Mouse (Mus musculus): ENCODE results near the gene Ms4a4b.
"Not testable (repeated sequence)": the region's sequence is repeated elsewhere in the genome, so short reads cannot be mapped to it uniquely, and the experiment has no call there.

Ms4a4b gene

DNA sequence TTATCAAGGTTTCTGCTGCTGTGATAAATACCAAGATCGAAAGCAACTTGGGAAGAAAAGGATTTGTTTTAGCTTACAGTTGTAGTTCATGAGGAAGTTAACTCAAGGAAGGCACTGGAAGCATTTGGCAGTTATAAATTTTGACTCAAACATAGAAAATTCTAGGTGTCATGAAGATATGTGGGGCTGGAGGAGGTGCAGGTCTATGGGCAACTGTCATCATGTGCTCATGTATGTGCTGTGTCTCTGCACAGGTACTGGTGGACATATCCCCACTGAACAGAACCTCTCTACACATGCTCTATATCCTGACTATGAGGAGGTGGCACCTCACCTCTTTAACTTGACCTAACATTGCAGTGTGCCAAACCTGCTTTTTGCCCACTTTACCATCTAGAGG, 43.2 kb downstream of the Ms4a4b start:
- DNase-seq (ENCODE audit: inconsistent ontology term), result no peak

DNA sequence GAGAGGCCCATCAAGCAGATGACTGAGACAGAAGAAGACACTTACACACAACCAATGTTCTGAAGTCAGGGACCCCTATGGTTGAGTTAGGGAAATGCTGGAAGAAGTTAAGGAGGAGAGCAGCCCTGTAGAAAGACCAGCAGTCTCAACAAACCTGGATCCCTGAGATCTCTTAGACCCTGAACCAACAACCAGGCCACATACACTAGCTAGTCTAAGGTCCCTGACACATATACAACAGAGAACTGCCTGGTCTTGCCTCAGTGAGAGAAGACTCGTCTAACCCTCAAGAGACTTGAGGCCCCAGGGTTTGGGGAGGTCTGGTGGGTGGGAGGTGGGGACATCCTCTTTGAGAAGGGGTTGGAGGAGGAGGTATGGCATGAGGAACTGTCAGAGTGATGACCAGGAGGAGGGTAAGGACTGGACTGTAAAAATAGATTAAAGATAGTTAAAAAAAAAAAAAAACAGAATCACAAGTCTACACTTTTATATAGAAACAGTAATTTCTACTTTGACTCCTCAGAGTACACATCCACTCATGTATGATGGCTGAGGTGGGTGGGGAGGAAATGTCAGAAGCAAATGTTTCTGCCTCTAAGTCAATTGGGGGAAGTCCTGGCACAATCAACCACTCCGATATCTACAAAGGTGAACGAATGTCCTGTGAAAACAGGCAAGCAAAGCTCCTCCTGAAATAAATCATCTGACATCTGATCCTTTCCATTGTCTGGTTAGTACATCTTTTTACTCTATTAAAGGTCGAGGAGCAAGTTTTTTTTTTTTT, 48.2 kb downstream of the Ms4a4b start:
- no peak for DNase-seq (ENCODE audit: inconsistent ontology term)

GRCm38 (mm10) chr19:11492671-11493070, 49.3 kb downstream of the Ms4a4b start:
- DNase-seq (ENCODE audit: inconsistent ontology term), result no peak

GRCm38 (mm10) chr19:11494519-11494918, 51.2 kb downstream of the Ms4a4b start:
- DNase-seq (ENCODE audit: inconsistent ontology term), result no peak

- DNase-seq (ENCODE audit: inconsistent ontology term), result no peak
Observed at GRCm38 (mm10) chr19:11496361-11496760, 53.0 kb downstream of the Ms4a4b start.

DNA sequence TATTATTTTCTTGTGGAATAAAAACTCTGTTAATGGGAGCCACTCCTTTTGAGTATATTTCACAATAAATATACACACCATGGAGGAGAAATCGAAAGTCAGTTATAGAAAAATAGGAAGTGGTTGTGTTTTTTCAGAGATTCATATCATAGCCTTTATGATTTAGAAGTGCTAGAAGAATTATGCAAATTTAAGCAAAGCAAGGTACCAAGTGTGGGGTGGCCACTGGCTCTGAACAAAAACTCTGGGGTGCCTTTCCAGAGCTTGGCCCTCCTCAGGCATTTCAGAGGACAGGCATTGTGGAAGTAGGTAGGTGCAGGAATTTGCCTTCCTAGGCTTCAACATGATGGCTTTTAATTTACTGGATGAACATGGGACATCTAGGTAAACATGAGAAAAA, 53.9 kb downstream of the Ms4a4b start:
- not testable (repeated sequence) for DNase-seq (ENCODE audit: inconsistent ontology term)

DNA sequence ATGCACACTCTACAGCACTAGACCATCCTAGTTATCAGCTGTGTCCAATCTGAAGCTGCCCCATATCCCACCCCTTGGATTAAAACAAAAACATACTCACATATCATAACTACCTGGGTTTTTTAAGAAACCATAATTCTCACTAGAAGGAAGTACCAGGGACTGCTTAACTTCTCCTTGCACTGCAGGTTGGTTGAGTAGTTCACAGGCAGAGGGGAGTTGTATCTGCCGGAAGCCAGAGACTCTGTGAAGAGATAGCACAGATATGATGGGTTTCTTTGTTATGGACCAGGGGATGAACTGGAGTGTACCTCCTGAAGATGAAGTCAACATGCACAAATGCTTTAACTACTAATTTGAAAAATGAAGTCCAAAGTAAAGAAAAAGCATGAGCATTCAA, 57.4 kb downstream of the Ms4a4b start:
- no peak for DNase-seq (ENCODE audit: inconsistent ontology term)

- DNase-seq (ENCODE audit: inconsistent ontology term), result no peak
Observed at GRCm38 (mm10) chr19:11501326-11501725, 58.0 kb downstream of the Ms4a4b start.

- DNase-seq (ENCODE audit: inconsistent ontology term), result no peak
Observed at GRCm38 (mm10) chr19:11504857-11505256, 61.5 kb downstream of the Ms4a4b start.

- DNase-seq (ENCODE audit: inconsistent ontology term), result no peak
Observed at GRCm38 (mm10) chr19:11513458-11513857, 70.1 kb downstream of the Ms4a4b start.

GRCm38 (mm10) chr19:11516246-11516645, 72.9 kb downstream of the Ms4a4b start, which contains the start of gene Ms4a6b:
Gene Ms4a6b, plus strand, starts transcription at chr19:11516512.
- DNase-seq (ENCODE audit: inconsistent ontology term), result no peak
